Mouse (Mus musculus): ENCODE results near the gene Stk32b. TPM values are rescaled to one million over a fixed set of nuclear protein-coding genes. Genes with fewer than 3 reads are reported as not detected.

The Stk32b gene
- total RNA-seq, 2 experiments from 2014 or later: 0.12 TPM; not detected in 1

DNA sequence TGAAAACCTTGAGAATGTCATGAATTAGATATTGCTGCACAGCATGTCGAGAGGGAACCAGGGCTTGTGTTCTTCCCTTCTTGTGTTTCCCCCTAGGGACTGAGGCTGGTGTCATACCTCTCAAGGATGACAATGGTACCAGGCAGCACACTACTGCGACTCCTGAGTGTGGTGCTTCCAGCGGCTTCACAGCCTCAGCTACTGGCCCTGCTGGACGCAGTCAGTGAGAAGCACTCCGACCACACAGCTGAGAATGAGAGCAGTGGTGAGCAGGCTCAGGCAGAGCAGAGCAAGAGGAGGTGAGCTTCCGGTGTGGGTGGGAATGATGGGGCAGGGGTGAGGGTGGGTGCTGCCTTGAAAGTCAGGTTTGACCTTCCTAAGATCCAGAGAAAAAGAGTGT lies 297.9 kb downstream of the Stk32b start:
- no peak for DNase-seq
- intact Hi-C loops (cut with DNase I; ENCODE audit: low total_unique reads): no loop called here

Other genes starting within 250 kb of the Stk32b start
- gene Cytl1, start 18.3 kb upstream of the Stk32b start, total RNA-seq (2021): 1 to 10 TPM in 1 of 2 experiments, under 1 TPM in 1; 0.55 to 1.6 TPM
- gene Msx1, start 107.4 kb upstream of the Stk32b start, total RNA-seq (2021): 1 to 10 TPM; 2.9 to 3.8 TPM